Mouse (Mus musculus): Measurements from ENCODE around the gene Clic3. TPM values are rescaled to one million over a fixed set of nuclear protein-coding genes. Genes with fewer than 3 reads are reported as not detected.

Clic3 gene
- total RNA-seq, 2 experiments from 2014 or later: 1.4 to 1.7 TPM

GRCm38 (mm10) chr2:25479551-25480311 lies 23.1 kb downstream of the Clic3 start:
- DNase-seq (ENCODE audit: low spot score in 2 of 2): no peak

GRCm38 (mm10) chr2:25480541-25480940 lies 23.9 kb downstream of the Clic3 start:
- no peak for DNase-seq (ENCODE audit: low spot score in 2 of 2)

DNA sequence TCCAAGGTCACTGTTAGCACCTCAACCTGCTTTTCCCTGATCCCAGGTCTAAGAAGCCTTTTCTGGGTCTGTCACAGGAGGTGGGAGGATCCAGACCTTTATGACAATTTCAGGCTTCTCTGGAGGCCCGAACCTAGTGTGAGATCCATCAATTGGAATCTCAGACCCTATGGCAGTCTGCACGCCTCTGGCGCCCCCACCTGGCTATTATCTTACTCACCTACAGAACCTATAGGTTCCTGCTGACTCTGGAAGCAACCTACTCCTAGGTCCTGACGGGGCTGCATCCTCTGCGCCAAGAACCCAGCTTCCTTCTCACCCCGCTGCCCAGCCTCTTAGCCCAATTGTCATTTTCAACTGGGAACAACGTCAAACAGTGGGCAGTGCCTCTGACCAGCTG lies 26.3 kb downstream of the Clic3 start:
- no peak for DNase-seq (ENCODE audit: low spot score in 2 of 2)

DNA sequence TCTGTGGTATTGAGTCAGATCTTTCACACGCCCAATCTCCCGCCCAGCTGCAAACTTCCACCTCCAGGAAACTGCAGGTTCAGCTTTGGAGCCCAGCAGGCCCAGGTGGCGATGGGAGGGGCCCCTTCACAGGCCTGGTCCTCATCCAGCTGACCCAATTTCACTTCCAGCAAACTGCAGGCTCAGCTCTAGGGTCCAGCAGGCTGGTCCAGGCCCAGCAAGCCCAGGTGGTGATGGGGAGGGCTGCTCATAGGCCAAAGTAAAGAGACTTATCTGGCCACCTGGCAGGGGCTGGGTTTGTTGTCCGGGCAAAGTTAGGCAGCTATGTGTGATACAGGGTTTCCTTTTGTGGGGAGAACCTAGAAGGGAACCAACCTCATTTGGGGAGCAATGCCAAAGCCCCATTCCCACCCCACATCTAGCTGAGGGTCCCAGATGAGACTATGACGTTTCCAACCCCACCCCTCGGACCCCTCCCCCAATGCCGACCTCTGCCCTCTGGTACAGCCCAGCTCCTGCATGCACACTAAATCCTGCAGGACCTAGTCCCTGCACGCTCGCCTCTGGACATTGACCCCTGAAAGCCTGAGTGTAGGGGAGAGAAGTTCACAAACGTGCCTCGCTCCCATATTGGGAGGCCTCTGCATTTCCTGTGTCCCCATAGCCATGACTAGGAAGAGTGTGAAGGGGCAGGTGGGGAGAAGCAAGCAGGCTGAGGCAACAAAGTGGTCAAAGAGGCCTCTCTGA lies 28.4 kb downstream of the Clic3 start:
- DNase-seq (ENCODE audit: low spot score in 2 of 2): no peak

GRCm38 (mm10) chr2:25487965-25488670 lies 31.5 kb downstream of the Clic3 start:
- no peak for DNase-seq (ENCODE audit: low spot score in 2 of 2)

GRCm38 (mm10) chr2:25488671-25489068 lies 32.0 kb downstream of the Clic3 start:
- DNase-seq (ENCODE audit: low spot score in 2 of 2): no peak

GRCm38 (mm10) chr2:25492988-25493387 lies 36.4 kb downstream of the Clic3 start:
- no peak for DNase-seq (ENCODE audit: low spot score in 2 of 2)

DNA sequence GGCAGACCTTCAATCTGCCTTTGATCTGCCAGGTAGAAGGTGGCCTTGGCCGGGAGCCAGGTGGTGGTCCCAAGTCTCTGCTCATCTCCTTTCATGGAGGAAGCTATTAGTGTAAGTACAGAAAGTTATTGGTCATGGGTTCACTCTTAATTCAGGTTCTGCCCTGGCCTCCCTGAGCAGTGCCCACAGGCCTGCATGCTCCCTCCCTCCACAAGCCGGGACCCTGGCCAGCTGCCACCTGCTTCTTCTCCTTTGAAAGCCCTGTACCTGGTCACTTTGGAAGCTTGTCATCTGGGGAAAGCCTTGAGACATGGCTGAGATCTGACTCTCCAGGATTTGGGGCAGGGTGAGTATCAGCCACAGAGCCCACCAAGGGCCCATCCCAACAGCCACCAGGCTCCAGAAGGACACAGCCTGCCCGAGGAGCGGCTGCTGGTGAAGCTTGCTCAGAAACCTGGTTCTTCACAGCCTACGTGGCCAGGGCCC lies 36.9 kb downstream of the Clic3 start, which contains the start of gene Lcn12:
Lcn12 (minus strand) TSS at position 436 of the 486 bp plus-strand sequence.
- DNase-seq (ENCODE audit: low spot score in 2 of 2): no peak

GRCm38 (mm10) chr2:25496462-25496861 lies 39.8 kb downstream of the Clic3 start:
- no peak for DNase-seq (ENCODE audit: low spot score in 2 of 2)

- DNase-seq (ENCODE audit: low spot score in 2 of 2): no peak
Observed at GRCm38 (mm10) chr2:25497846-25498575, 41.4 kb downstream of the Clic3 start.

DNA sequence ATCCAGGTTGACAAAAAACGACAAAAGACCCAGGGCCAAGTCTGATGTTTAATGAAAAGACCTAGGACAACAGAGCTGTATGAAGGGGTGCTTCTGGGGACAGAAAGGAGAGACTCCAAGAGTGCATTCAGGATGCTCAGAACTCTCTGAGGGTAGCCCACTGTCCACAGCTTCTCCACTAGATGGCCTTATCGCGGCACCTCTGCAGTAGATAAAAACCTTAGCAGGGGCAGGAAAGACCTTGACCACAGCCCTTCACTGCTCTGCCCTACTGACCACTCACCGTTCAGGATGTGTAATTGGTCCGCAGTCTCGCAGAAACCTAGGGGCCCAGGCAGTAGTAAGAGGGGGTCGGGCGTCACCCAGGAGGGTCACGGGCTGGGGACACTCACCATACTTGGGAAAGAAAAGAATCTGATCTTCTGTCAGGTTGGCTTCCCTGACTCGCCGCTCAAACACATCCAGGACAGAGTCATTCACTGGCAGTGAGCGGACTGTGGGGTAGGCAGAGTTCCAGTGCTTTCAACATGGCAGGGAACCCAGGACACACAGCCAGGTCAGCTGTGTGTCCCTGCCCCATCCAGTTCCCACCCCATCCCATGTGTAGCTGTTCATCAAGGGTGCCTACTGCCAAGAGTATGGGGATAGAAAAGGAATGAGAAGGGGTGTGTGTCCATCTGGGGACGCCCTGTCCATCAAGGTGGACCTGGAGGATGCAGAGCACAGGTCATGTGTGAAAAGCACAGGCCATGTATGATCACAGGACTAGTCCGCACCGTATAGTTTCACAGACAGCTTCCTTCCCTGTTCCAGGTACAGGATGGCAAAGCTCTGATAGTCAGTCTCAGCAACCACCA lies 42.2 kb downstream of the Clic3 start:
- no peak for DNase-seq (ENCODE audit: low spot score in 2 of 2)

DNA sequence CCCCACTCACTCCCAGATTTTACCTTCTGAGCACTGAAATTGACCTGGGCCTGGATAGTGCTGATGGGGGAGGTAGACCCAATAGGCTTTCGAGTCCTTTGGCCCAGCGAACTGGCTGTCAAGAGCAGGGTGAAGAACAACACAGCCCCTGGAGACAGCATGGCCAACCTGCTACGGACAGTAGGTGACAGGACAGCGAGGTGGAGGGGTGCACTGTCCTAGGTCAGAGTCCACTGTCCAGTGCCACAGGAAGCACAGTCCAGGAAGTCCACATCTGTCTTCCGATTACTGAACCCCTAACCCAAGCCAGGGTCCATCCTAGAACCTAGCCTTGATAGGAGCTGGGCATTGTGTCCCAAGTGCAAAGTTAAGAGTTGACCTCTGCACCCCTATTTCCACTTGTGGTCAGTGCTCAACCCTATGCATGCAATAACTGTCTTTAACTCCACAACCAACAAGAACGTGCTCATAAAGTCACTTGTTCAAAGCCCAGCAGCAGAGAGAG lies 43.5 kb downstream of the Clic3 start:
- DNase-seq (ENCODE audit: low spot score in 2 of 2): no peak

DNA sequence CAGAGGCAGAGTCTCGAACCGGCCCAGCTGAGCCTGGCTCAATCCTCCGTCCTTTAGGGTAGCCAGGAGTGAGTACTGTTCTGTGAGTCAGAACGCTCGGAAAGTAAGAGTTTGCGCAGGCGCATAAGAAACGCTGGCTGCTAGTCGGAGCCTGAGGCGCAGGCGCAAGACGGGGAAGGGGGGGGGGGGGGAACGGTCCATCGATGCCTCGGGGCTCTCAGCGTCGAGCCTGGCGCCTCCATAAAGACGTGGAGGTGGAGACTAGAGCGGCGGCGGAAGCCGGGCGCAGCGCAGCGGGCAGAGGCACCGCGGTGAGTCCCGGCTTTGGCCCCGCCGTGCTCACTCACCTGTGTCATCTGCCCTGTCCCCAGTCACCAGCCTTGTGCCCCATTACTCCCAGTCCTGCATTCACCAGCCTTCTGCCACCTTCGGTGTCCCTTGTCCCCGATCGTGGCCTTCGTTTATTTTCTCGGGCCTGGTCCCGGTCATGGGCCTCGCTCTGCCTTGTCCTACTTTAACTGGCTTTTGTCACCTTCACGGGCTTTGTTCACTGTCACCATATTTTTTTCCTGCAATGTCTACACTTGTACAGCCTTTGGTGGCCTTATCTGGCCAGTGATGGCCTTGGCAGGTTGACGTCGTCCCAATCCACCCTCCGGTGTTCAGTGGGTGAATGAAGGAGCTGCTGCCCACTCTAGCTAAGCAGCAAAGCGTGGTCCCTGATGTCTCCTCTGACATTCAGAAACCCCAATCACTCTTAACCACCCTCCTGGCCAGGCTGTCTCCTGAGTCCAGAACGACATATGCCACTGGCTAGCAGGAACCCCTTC lies 44.2 kb downstream of the Clic3 start, which contains the start of gene Fbxw5:
Fbxw5 (plus strand) TSS at position 175 of the 830 bp plus-strand sequence.
- DNase-seq (ENCODE audit: low spot score in 2 of 2): peak; percentile 50 to 72

- DNase-seq (ENCODE audit: low spot score in 2 of 2): no peak
Observed at GRCm38 (mm10) chr2:25501593-25502486, 45.2 kb downstream of the Clic3 start, which contains the start of gene C8g. C8g (minus strand) TSS chr2:25501719.

GRCm38 (mm10) chr2:25502726-25503125 lies 46.1 kb downstream of the Clic3 start:
- DNase-seq (ENCODE audit: low spot score in 2 of 2): no peak

- DNase-seq (ENCODE audit: low spot score in 2 of 2): no peak
Observed at GRCm38 (mm10) chr2:25504538-25504937, 47.9 kb downstream of the Clic3 start.

- DNase-seq (ENCODE audit: low spot score in 2 of 2): no peak
Observed at GRCm38 (mm10) chr2:25505000-25505399, 48.4 kb downstream of the Clic3 start.

- DNase-seq (ENCODE audit: low spot score in 2 of 2): no peak
Observed at GRCm38 (mm10) chr2:25505860-25506259, 49.2 kb downstream of the Clic3 start.
